Mouse (Mus musculus): ENCODE measurements around the gene Trim62.

Trim62 gene

DNA sequence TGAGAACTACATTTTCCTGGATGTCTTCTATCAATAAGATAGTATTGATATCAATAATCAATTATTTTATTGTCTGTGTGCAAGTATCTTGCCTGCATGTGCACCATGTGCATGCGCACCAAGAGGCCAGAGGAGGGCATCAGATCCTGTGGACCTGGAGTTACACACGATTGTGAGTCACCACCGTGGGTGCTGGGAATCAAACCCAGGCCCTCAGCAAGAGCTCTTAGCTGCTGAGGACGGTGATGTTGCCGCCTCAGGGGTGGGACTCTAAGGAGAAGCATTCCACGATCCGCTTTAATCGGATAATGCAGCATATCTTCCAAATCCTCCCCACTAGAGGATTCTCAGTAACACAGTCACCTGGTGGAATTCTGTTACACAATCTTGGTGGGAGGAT, 2.2 kb downstream of the Trim62 start:
- DNase-seq (ENCODE audit: low read depth, low spot score) = no peak

DNA sequence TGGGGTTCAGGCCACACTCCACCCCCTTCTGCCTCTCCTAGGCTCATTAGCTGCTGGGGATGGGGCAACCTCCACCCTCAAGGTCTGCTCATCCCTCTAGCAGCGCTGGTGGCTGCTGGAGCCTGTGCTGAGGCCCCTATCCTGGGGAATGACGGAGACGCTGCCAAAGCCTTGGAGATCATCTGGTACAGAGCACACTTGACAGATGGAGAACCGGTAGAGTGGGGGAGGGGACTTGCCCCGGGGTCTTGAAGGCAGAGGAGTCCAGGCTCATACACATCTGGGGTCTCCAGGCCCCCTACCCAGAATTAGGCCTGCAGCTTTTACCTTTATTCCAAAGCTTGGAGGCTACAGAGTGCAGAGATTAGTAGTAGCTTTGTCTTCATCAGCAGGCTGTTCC, 3.2 kb downstream of the Trim62 start:
- DNase-seq (ENCODE audit: low read depth, low spot score) = no peak

DNA sequence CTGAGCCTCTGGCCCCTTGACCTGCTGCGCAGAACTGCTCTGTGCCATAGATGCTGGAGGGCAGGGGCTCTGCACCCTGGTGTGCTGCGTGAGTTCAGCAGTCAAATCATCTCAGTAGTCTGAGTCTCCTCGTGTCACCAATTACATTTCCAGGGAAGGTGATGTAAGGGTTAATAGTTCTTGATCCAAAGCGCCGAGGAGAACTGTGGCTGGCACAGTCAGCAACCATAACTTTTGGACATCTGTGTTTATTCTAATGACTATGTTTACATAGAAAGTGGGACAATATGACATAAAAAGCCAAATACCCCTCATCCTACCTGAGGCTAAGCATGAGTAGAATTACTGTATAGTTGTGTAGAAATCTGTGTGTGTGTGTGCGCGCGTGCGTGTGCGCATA, 3.6 kb downstream of the Trim62 start:
- no peak for DNase-seq (ENCODE audit: low read depth, low spot score)

DNA sequence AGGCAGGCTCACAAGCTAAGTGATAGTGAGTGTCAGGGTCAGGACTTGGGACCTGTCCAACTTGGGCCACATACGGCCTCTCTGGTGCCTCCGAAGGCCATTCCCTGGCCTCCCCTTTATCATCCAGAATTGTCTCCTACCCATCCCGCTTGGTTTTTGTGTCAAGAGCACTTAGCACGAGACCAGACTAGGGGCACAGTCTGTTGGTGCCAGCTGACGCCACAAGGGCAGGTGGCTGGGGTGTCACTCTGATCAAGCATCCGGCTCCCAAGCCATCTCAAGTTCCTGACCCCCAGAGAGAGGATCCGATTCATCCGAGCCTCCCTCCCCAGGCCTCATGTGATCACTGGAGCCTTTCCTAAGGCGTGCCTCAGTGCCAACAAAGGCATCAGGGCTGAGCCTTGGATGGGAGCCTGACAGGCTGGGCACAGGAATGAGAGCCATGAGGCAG, 4.3 kb downstream of the Trim62 start:
- DNase-seq (ENCODE audit: low read depth, low spot score) = no peak

DNA sequence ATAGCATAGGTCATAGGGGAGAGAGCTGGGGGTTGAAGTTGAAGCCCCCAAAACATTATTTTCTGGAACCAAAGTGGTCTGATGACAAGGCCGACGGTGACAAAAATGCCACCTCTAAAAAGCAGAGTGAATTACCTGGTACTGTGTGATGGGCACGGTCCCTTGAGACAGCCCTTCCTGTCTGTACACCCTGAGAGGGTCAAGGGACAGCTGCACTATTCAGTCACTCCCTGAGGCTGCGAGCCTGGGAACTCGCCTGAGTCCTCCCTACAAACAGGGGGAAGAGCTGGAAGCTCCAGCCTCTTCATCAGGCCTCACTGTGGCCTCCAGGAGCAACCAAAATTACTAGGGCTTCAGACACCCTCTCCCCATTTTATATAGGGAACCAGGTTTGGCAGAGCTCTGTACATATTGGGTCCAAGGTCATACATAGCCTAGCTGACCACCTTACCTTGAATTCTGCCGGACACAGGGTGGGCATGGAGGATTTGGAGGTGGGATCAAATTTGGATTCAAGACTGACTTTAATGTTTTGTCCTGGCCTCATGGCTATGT, 5.1 kb downstream of the Trim62 start:
- DNase-seq (ENCODE audit: low read depth, low spot score) = no peak

DNA sequence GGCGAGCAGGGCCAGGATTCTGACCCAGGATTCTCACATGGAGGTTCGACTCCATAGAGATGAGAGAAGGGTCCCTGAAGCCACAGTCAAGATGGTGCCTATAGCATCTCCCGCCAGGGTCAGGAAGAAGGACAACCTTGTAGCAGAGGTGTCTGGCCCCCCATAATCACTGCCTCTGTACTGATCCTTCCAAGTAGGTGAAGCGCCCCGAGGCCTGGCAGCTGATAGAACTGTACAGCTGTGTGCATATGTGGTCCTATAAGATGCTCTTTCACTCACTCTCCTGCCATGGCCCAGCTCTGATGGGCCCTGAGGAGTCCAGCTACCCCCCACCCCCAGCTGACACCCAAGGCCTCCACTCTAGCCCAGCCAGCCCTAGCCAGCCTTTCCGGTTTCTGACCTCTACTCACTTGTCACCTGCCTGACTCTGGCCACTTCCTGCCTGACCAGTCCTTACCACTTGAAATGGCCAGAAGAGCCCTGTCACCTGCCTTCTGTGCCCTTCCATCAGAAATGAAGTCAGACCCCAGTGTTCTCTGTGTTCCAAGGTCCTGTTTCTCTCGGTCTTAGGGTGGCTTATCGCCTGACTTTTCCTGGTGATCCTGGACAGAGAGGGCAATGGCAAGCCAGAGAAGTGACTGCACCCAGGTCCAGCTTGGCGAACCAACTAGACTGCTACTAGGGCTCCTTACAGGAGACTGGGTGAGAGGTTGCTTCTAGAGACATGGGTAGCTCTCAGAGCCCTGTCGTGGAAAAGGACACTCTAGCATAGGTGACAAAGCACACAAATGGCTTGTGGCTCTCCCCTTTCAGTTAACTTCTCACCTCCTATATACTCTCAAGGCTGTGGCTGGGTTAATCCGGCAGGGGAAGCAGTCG, 6.6 kb downstream of the Trim62 start:
- no peak for DNase-seq (ENCODE audit: low read depth, low spot score)

DNA sequence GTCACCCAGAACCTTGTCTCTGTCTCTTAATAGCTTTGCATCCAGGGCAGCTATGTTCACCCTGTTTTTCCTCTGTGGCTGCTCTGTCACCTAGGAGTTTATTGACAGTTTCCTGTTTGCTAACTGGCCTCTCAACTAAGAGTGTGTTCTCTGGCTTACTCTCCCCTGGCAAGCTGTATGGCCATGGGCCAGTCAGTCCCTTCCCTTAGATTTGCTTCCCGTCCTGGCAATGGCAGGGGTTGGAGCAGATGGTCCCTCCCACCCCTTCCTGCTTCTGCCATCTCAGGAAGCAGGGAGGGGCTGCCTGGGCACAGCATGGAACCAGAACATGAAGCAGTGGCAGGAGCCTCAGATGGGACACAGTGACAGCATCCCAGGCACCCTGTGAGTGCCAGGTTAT, 7.8 kb downstream of the Trim62 start:
- DNase-seq (ENCODE audit: low read depth, low spot score) = no peak

DNA sequence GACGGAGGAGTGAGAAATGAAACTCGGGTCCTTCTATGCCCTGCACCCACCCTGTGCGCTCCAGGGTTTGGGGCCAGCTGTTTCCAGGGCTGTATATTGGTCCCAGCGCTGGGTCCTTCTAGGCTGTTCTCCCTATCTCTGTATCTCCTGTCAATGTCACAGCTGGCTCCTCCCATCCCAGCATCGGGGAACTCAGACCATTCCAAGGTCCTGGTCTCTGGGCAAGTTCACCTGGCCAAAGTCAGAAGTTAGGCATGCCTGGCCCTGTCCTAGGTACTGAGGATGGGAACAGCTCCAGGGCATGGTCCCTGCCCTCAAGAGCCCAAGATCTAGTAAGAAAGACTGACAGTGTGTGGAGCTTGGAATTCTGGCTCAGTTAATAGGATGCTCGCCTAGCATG, 8.4 kb downstream of the Trim62 start:
- no peak for DNase-seq (ENCODE audit: low read depth, low spot score)

DNA sequence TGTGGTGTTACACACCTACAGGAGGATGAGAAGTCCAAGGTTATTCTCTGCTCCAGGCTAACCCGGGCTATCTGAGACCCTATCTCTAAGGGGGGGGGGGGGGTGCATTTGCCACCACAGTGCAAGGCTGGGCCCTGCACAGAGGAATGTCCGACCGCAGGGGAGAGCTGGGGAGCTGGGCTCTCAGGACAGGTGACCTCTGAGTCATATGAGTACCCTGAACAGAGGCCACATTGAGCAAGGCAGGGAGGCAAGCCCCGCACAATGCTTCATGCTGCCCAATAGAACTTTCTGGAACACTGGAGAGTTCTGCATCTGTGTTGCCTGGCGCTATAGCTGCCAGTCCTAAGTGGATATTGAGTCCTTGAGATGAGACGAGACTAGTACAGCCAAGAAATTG, 8.8 kb downstream of the Trim62 start:
- DNase-seq (ENCODE audit: low read depth, low spot score) = no peak

DNA sequence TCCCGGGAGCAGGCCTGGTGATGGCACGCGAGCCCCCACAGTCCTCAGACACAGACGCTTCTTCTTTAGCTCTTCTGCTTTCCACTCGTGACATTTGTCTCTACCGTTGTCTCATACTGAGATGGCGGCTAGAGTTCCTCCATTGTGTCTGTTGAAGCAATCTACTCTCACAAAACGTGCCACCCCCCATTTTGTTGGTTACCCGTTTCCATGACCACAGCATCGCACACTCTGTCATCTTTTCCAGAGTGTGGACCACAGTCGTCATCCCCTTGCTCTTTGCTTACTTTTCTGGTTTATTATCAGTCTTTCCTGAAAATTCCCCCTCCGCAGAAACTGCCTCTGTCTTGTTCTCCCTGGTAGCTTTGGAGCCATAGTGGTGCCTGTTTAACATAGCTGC, 10.7 kb downstream of the Trim62 start:
- no peak for DNase-seq (ENCODE audit: low read depth, low spot score)

DNA sequence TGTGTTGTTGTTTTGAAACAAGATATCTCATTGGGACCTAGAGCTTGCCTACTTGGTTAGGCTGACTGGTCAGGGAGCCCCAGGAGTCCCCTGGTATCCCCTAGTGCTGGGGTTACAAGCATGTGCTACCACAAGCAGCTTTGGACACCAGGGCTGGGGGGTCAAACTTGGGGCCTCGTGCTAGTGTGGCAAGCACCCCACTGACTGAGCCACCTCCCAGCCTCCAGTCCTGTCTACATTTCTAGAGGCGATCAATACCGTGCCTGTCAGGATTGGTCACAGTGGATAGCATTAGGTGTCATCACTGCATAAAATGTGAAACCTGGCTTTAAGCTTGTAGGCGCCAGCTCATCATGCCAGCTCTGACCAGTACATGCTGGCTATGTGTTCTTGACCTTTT, 12.5 kb downstream of the Trim62 start:
- DNase-seq (ENCODE audit: low read depth, low spot score) = no peak

DNA sequence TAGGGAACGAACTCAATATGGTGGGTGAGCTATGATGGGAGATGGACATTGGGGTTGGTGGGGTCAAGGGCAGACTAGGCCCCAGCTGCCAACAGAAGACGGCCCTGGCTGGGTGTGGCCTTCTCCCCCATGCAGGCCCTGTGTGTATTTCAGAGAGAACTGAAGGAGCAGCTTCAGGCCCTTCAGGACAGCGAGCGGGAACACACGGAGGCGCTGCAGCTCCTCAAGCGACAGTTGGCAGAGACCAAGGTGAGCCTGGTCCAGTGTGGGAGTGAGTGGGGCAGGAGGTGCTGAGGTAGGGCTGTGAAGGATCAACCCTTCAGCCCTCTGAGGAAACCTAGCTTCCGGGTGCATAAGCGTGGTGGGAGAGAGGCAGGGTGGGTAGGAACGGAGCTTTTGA, 13.3 kb downstream of the Trim62 start:
- no peak for DNase-seq (ENCODE audit: low read depth, low spot score)

DNA sequence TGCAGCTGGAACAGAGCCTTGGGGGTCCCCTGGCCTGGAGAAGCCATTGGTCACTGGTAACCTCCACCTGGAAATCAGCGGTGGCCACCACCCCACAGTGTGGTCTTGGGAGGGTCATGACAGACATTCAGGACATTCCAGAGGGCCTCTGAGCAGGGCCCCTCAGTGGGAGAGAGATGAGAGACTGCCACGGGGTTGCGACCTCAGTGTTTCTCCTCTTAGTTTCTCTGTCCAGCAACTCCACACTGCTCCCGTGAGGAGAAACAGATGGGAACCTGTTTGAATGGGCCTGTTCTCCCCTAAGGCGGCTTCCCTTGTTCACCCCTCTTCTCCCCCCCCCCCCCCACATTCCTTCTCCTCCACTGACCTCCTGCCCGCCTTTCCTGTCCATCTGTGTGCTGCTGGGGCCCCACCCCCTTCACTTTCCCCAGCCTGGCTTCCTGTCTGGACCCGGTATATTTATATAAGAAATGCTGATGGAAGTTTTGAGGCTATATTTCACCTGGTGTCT, 14.6 kb downstream of the Trim62 start:
- DNase-seq (ENCODE audit: low read depth, low spot score) = no peak

DNA sequence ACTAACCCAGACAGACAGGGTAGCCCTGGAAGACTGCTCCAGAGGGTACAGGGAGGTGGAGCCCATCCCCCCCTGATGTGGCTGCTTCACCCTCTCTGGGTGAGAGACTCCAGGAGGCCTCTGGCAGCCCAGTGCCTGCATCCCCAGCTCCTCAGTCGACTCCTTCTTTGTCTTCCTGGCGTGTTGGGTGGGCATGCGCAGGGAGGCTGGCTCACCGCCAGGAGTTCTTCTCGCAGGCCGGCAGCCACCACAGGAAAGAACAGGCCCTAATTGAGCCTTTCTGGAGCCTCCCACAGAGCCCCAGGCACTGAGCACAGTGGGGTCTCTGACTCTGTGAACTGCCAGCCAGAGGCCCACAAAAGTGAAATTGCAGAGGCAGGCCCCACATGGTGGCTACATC, 16.0 kb downstream of the Trim62 start:
- DNase-seq (ENCODE audit: low read depth, low spot score) = no peak

DNA sequence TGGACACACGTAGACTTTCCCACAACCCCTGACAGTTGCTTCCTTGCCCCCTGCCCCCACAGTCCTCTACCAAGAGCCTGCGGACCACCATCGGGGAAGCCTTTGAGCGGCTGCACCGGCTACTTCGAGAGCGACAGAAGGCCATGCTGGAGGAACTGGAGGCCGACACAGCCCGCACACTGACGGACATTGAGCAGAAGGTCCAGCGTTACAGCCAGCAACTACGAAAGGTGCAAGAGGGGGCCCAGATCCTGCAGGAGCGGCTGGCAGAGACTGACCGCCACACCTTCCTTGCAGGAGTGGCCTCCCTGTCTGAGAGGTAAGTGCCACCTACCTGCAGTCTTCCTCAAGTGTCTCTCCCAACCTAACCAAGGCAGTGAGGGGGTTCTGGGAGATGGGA, 17.1 kb downstream of the Trim62 start:
- no peak for DNase-seq (ENCODE audit: low read depth, low spot score)

DNA sequence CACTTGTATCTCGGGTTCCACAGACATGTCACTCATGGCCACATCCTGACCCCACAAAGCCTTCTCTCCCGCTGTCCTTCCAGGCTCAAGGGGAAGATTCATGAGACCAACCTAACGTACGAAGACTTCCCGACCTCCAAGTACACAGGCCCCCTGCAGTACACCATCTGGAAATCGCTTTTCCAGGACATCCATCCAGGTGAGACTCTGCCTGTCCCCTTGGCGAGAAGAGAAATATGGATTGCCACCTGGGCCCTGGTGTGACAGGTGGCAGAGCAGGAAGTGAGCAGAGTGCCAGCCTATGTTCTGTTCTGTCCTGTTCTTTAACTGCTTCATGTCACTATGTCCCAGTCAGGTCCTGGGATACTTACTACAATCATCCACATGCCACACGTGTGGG, 19.0 kb downstream of the Trim62 start:
- no peak for DNase-seq (ENCODE audit: low read depth, low spot score)

DNA sequence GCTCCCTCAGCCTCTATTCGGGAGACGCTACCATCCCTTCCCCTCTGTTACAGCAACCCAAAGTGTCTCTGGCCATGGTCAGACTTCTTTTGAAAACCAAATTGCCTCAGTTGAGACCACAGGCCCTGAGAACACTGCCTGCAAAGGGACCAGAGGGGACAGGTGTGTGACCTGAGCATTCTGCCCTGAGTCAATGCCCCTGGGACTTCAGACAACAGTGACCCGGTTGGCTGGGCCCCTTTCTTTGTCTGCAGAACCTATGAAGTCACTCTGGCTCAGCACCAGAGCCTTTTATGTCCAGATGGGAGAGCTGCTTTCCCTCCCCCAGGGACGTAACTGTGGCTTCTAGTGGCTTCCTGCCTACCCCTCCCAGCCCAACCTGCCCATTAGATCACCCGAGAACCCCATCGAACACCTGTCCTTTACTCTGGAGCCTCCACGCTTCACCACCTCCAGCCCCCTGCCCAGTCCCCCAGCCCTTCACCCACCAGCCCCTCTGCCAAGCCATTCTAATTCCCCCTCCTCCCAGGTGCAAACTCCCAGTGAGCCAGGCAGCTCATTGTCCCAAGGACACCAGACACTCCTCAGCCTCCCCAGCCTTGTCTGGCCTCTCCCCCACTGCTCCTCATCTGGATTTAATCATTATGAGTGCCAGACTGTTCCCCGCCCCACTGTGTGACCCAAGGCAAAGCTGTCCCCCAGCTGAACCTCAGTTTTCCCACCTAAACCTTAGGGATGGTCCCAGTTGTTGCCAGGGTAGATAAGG, 20.8 kb downstream of the Trim62 start:
- no peak for DNase-seq (ENCODE audit: low read depth, low spot score)

DNA sequence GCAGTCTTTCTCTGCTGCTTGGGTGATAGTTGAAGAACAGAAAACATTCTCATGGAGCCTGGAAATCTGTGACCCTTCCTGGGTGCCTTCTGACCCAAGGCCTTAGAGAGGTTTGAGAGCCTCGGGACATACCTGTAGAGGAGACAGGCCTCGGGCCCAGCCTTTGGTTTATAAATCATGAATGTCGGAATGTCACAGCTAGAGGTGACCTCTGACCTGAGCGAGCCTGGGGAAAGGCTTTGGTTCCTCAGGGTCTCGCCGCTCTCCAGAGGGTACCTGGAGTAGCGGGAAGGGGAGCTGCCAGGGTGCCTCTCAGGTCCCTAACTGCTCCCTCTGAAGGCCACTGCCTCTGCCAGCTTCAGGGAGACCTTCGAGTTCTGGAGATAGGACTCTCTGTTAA, 21.9 kb downstream of the Trim62 start:
- DNase-seq (ENCODE audit: low read depth, low spot score) = no peak

DNA sequence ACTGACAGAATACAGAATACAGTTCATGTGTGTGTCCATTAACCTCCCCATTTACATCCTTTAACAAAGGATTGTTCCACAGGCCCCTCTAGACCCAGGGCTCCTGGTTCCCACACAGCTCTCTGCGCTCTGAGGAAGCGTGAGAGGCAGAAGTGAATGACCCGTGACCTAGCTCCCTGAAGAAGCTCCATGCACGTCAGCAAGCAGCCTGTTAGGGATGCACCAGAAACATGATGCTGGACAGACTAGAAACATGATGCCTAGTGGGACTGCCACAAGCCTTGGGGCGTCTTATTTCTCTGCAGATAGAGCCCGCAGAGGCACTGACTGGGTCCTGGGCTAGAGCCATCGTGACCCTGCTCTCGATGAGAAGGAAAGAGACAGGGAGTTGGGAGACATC, 23.4 kb downstream of the Trim62 start:
- DNase-seq (ENCODE audit: low read depth, low spot score) = no peak

DNA sequence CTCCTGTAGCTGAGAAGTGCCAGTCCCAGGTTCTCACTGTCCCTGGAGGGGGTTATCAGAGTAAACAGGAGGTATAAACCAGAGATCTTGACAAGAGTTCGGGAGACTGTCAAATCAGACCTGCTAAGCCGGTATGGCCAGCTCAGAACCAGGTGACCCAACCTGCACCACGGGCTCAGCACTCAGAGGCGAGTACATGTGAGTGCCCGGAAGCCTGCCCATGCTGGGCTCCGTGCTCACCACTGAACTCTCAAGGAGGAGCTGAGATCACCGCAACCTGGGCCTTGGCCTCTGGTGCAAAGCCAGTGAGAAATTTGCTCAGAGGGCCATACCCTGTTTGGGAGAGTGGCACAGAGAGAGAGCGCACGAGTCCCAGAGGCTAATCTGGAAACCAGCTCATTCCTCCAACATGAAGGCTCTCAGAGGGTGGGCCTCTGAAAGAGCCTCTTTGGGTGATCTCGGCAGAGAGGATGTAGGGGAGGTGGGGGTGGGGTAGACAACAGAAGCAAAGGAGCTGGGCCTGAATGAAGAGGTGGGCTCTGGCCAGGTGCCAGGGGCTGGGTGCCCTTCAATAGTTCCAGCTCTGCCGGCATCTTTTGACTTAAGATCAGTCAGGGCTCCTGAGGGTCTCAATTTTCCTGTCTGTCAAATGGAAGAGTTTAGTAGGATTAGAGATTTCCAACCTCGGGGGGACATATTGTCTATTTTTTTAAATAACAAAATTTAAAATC, 24.0 kb downstream of the Trim62 start:
- DNase-seq (ENCODE audit: low read depth, low spot score) = no peak

DNA sequence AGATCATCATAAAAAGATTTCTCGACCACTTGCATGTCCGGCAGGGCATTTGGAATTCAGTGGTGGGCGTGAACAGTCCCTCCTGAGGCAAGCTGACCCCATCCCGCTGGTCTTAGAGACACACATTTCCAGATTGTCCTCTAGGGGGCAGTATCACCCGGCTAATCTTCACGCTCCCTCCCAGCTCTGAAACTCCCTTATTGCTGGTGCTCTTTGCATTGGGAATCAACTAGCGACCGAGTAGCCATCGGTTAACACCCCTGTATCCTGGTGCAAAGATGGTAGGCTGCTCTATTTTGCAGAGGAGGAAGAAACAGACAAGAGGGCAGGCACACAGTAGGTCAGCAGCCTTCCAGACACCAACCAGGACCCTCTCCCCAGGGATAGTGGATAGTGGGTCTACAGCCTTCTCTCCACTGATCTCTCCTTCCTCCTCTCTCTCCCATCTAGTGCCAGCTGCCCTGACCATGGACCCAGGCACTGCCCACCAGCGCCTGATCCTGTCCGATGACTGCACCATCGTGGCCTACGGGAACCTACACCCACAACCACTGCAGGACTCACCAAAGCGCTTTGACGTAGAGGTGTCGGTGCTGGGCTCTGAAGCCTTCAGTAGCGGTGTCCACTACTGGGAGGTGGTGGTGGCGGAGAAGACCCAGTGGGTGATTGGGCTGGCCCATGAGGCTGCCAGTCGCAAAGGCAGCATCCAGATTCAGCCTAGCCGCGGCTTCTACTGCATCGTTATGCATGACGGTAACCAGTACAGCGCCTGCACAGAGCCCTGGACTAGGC, 25.4 kb downstream of the Trim62 start:
- DNase-seq (ENCODE audit: low read depth, low spot score) = no peak
